Mouse (Mus musculus) midbrain, embryonic 11.5 days (tissue): Measurements from ENCODE around the gene Pitpnm2. TPM values are rescaled to one million over a fixed set of nuclear protein-coding genes. Genes with fewer than 3 reads are reported as not detected.
"Not testable (repeated sequence)": the region's sequence is repeated elsewhere in the genome, so short reads cannot be mapped to it uniquely, and the experiment has no call there.

Experiments
- ATAC-seq: fragments of 200-750 bp; cut with Nextera tagmentation; 2 replicates; pipeline ENCODE4 v1.8.0; 2017; ENCODE audit warnings: moderate TSS enrichment, moderate library complexity; ENCODE audit not compliant: low FRiP score
- DNase-seq: peaks from one replicate; pipeline ENCODE4 v3.0.0; 2015; ENCODE audit warnings: low spot score; ENCODE audit errors: missing footprints
- H3K27ac ChIP-seq: fragments of 300-500 bp; sonication (generic); 2 replicates; pipeline ENCODE4 v1.5.1; 2014; ENCODE audit warnings: low read depth, low read length
- H3K27me3 ChIP-seq: fragments of 300-500 bp; sonication (generic); 2 replicates; pipeline ENCODE4 v1.6.1; 2014; ENCODE audit warnings: mild to moderate bottlenecking, low read length, moderate library complexity, mixed read lengths; ENCODE audit not compliant: control insufficient read depth, insufficient read depth
- H3K36me3 ChIP-seq: fragments of 300-500 bp; sonication (generic); 2 replicates; pipeline ENCODE4 v1.6.1; 2014; ENCODE audit warnings: mild to moderate bottlenecking, low read length, moderate library complexity, mixed read lengths; ENCODE audit not compliant: control insufficient read depth, insufficient read depth
- H3K4me1 ChIP-seq: fragments of 300-500 bp; sonication (generic); 2 replicates; pipeline ENCODE4 v1.6.1; 2014; ENCODE audit warnings: low read length; ENCODE audit not compliant: control insufficient read depth, insufficient read depth
- H3K4me2 ChIP-seq: fragments of 300-500 bp; sonication (generic); 2 replicates; pipeline ENCODE4 v1.6.1; 2014; ENCODE audit warnings: mild to moderate bottlenecking, moderate library complexity
- H3K4me3 ChIP-seq: fragments of 300-500 bp; sonication (generic); 2 replicates; pipeline ENCODE4 v1.5.1; 2014; ENCODE audit warnings: low read depth, low read length
- H3K9ac ChIP-seq: fragments of 300-500 bp; sonication (generic); 2 replicates; pipeline ENCODE4 v1.6.1; 2014; ENCODE audit warnings: low read length
- H3K9me3 ChIP-seq: fragments of 300-500 bp; sonication (generic); 2 replicates; pipeline ENCODE4 v1.6.1; 2016; ENCODE audit warnings: low read length; ENCODE audit not compliant: control insufficient read depth
- WGBS: fragments of 180-500 bp; shearing (Covaris S2); extraction: QIAGEN DNeasy Blood & Tissue Kit; methylation state at CpG from one replicate; pipeline ENCODE4 v1.1.7; 2014; 5-methylcytosine and 5-hydroxymethylcytosine counted together
- polyA plus RNA-seq: library from polyadenylated mRNA; unstranded; fragments of >200 nt; fragmentation: Nextera tagmentation; extraction: Ambion mirVana; gene quantifications from 2 replicates; pipeline ENCODE4 v1.2.1, GENCODE M21; 2014

Gene Pitpnm2
- polyA plus RNA-seq, 1 experiment from 2014 or later = 4.6 TPM

DNA sequence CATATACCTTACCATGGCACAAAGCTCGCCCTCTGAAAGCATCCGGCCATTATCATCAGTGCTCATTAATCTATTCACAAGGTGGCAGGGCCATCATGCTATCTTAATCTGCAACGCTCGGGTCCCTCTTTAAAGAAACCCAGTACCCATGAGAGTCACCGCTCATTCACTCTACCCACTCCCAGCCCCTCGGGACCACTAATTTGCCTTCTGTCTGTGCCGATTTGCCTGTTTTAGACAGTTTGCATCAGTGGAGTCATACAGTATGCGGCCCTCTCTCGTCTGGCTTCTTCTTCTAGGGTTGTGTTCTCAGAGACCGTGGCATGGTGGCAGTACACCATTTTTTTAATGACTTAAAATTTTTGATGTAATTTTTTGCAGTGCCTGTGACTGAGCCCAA, 30.1 kb downstream of the Pitpnm2 start:
- Histone ChIP-seq H3K4me1 (no peaks in the 10 kb centered on the region), H3K4me2 (no peak overlapping the region), H3K9ac (no peak overlapping the region), H3K36me3 (no peaks in the 10 kb centered on the region), H3K4me3 (no peak overlapping the region), H3K27me3 (no peaks in the 10 kb centered on the region), H3K27ac (no peak overlapping the region), H3K9me3 (no peaks in the 10 kb centered on the region)
- ATAC-seq (no peak), DNase-seq (no peak)
- WGBS = 82% methylated on average over 10 of the region's 10 CpGs

DNA sequence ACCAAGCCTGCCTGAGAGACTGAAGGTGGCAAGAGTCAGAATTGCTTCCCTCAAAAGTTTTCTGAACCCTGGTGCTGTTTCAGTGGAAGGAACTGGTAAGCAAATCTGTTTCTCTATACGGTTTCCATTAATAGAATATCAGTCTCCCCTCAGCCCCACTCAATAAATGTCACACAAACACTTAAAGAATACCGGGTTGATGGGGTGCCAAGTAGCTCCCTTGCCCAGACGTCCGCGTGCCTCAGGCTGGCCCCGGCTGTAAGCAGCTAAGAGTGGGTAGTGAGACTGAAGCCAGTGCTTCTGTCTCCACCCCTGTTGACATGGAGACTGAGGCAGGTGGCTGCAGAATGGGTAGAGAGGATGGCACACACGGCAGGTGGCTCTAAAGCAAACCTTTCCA, 30.6 kb downstream of the Pitpnm2 start:
- no peaks in the 10 kb centered on the region for H3K27me3 ChIP-seq
- no peak overlapping the region for H3K4me3 ChIP-seq

DNA sequence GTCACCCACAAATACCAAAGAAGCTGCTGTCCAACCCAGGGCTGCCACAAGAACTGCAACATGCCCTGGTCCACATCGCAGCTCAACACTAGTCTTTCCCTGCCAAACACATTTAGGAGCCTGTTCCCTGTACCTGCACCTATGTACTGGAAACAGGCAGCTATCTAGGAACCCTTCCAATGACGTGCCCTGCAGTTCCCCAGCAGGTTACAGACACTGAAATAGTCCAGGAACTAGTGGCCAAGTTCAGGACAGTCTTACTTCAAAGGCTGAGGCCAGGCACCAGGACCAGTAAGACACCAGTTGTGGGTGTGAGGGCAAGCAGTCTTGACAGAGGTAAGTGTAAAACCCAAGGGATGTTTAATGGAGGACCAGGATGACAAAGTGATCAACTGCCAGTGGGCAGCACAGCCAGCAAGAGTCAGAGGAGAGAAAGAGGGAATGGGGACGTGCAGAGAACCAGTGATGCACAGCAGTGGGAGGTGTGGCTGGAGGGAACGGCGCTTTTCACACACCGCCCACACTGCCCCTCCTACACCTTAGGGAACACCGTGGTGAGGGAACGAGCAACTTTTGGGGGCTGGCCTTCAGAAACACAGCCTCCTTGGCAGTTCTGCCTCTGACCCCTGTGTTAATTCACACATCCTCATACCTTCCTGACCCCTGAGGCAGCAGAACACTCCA, 31.9 kb downstream of the Pitpnm2 start:
- no peak overlapping the region for H3K27ac ChIP-seq
- no peak for ATAC-seq

More for the DNA sequence above, 30.6 kb downstream of the Pitpnm2 start:
- WGBS = 84% methylated on average over 7 of the region's 7 CpGs
- no peaks in the 10 kb centered on the region for H3K4me1 ChIP-seq
- ATAC-seq = no peak
- H3K9ac ChIP-seq = no peak overlapping the region
- no peak overlapping the region for H3K27ac ChIP-seq
- no peak for DNase-seq
- no peak overlapping the region for H3K4me2 ChIP-seq
- no peaks in the 10 kb centered on the region for H3K9me3 ChIP-seq
- no peaks in the 10 kb centered on the region for H3K36me3 ChIP-seq

DNA sequence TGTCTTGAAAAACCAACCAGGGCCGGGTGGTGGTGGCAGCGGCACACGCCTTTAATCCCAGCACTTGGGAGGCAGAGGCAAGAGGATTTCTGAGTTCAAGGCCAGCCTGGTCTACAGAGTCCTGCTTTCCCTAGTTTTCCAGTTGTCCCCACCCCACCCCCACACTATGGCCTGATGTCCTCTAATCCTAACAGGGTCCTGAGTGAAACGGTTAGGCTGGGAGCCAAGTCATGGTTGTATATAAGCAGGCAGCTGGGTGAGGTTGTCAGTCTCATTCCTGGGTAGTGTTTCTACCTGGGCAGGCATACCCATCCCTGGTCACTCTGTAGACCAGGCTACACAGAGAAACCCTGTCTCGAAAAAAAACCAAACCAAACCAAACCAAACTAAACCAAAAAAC, 32.5 kb downstream of the Pitpnm2 start:
- not testable (repeated sequence) for H3K4me3 ChIP-seq, H3K9ac ChIP-seq, H3K36me3 ChIP-seq, H3K27me3 ChIP-seq, DNase-seq, H3K27ac ChIP-seq, H3K4me2 ChIP-seq, ATAC-seq, H3K9me3 ChIP-seq, H3K4me1 ChIP-seq
- WGBS = 94% methylated on average over 5 of the region's 5 CpGs

More for the DNA sequence above, 31.9 kb downstream of the Pitpnm2 start:
- H3K9me3 ChIP-seq = no peaks in the 10 kb centered on the region
- H3K4me3 ChIP-seq = no peak overlapping the region
- H3K9ac ChIP-seq = no peak overlapping the region
- WGBS = 46% methylated on average over 8 of the region's 8 CpGs
- H3K4me2 ChIP-seq = no peak overlapping the region
- H3K4me1 ChIP-seq = no peaks in the 10 kb centered on the region
- no peaks in the 10 kb centered on the region for H3K27me3 ChIP-seq
- no peak for DNase-seq
- H3K36me3 ChIP-seq = no peaks in the 10 kb centered on the region

DNA sequence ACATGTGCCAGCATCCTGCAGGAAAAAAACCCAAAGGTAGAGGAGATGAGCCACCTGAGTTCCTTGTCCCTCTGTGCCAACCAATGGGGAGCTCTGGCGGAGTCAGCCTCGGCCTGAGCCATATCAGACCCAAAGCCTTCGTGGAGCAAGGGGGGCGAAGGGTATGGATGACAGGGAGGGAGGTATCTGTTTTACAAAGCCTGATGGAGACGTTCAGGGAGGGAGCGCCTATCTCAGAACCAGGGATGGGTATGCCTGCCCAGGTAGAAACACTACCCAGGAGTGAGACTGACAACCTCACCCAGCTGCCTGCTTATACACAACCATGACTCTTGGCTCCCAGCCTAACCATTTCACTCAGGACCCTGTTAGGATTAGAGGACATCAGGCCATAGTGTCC, 33.2 kb downstream of the Pitpnm2 start:
- no peaks in the 10 kb centered on the region for H3K9me3 ChIP-seq
- no peaks in the 10 kb centered on the region for H3K4me1 ChIP-seq
- no peak overlapping the region for H3K9ac ChIP-seq
- DNase-seq = no peak
- no peak overlapping the region for H3K27ac ChIP-seq
- no peak for ATAC-seq
- H3K27me3 ChIP-seq = no peaks in the 10 kb centered on the region
- H3K36me3 ChIP-seq = no peaks in the 10 kb centered on the region
- H3K4me3 ChIP-seq = no peak overlapping the region
- H3K4me2 ChIP-seq = no peak overlapping the region
- 87% methylated on average over 6 of the region's 6 CpGs for WGBS

DNA sequence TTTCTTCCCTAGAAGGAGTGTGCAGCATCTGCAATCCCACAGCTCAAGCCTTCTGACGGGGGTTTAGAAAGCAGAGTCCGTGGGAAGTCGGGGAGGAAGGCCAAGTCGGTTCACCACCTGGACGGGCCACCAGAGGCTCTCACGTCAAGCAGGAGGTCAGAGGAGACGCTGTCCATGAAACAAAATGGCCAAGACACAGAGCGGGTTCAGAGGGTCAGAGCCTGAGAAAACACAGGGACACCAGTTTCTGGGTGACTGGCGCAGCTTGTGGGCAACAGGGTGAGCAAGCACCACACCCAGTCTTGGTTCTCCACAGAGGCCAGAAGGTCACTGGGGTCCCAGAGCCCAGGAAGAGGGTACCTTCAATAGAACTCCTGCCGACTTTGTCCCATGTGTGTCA, 33.9 kb downstream of the Pitpnm2 start:
- H3K9ac ChIP-seq = no peak overlapping the region
- H3K4me3 ChIP-seq = no peak overlapping the region
- H3K27ac ChIP-seq = no peak overlapping the region
- ATAC-seq (no peak), DNase-seq (no peak)
- H3K4me1 ChIP-seq = no peaks in the 10 kb centered on the region
- no peaks in the 10 kb centered on the region for H3K9me3 ChIP-seq
- no peaks in the 10 kb centered on the region for H3K36me3 ChIP-seq
- WGBS = 88% methylated on average over 10 of the region's 10 CpGs
- H3K27me3 ChIP-seq = no peaks in the 10 kb centered on the region
- H3K4me2 ChIP-seq = no peak overlapping the region

DNA sequence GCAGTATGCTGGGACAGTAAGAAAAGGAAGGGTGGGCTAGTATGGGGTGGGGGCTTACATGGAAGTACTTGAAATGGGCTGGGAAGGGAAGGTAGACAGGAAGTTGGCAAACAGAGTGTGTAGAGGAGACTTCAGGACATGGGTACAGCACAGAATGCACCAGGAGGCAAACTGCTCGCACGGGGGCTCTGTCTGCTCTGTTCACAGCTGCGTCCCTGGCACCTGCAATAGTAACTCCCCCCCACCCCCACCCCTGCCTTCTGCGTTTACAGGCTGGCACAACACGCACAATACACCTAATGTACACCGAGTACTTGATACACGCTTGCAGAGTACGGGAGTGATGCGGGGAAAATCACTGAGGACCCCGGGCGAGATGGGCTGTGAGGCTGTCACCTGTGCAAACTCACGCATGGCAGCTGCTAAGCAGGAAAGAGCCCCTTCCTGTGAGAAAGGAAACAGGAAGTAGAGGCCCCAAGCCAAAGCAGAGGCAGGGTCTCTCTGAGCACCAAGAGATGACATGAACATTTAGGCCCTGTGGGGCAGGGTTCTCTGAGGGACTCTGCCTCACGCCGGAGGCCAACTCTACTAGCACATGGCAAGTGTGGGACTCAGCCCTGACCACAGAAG, 34.9 kb downstream of the Pitpnm2 start:
- Histone ChIP-seq H3K36me3 (no peaks in the 10 kb centered on the region), H3K9me3 (no peaks in the 10 kb centered on the region), H3K27ac (no peak overlapping the region), H3K9ac (no peak overlapping the region), H3K4me2 (no peak overlapping the region), H3K27me3 (no peaks in the 10 kb centered on the region), H3K4me3 (no peak overlapping the region), H3K4me1 (no peaks in the 10 kb centered on the region)
- DNase-seq = no peak
- WGBS = 93% methylated on average over 14 of the region's 14 CpGs
- ATAC-seq = no peak

DNA sequence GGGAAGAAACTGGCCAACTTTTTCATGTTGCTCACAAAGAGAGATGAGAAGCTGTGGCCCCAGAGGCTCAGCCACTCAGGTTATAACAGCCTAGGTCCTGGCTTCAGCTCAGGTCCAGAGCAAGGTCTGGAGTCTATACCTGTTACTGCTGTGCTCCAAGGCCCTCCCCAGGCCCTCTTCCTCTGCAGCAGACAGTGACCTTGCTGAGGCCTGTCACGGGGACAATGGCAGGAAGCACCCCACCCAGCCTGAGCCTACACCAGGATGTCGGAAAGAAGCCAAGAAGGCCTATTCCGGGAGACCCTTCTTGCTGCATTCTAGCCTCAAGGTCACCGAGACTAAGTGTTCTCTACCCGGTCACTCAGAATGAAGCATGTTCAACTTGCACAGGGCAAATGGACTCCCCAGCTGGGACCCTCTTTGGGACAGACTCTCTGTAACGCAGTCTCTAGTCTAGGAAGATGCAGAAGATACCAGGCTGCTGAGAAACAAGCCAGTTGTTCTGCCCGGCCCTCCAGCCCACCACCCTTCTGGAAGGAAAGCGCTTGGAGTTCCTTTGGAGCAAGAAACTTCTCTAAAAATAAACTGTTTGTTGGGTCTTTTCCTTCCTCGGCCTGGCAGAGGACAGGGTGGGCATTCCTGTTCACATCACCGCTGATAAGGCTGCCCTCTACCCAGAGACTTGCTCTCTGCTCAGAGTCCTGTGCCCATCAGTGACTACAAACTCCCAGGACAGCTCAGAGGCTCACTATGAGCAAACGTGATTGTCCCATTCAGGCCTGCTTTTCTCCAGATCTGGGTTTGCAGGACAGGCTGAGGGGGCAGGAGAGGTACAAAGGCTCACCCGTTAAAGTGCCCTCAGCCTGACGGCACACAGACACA, 35.7 kb downstream of the Pitpnm2 start:
- no peak for ATAC-seq
- Histone ChIP-seq H3K9me3 (no peaks in the 10 kb centered on the region), H3K27ac (no peak overlapping the region), H3K9ac (no peak overlapping the region), H3K36me3 (no peaks in the 10 kb centered on the region), H3K4me1 (no peaks in the 10 kb centered on the region), H3K4me2 (no peak overlapping the region), H3K4me3 (no peak overlapping the region), H3K27me3 (no peaks in the 10 kb centered on the region)
- DNase-seq = no peak
- WGBS = 85% methylated on average over 13 of the region's 13 CpGs

DNA sequence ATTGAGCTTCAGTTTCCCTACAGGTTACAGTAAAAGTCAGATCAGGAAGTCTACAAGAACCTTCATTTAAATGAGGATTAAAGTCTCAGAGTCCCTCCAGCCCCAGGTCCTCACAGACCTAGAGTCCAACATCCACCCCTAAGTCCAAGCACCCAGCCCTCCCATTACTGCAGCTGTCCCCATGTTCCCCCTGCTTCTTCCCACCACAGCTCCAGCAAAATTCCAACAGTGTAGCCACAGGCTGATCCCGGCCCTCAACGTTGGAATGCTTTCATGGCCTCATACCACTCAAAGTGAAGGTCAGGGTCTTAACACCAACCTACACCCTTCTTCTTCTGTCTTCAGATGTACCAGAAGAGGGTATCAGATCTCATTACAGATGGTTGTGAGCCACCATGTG, 37.9 kb downstream of the Pitpnm2 start:
- ATAC-seq = no peak
- H3K4me2 ChIP-seq = no peak overlapping the region
- WGBS = 83% methylated on average over 2 of the region's 2 CpGs
- H3K27me3 ChIP-seq = no peaks in the 10 kb centered on the region
- H3K36me3 ChIP-seq = no peaks in the 10 kb centered on the region
- no peak overlapping the region for H3K27ac ChIP-seq
- no peaks in the 10 kb centered on the region for H3K9me3 ChIP-seq
- no peak for DNase-seq
- no peak overlapping the region for H3K9ac ChIP-seq
- peaks cover 2% of the 10 kb centered on the region; the same call in 1 of the 2 replicates for H3K4me1 ChIP-seq
- no peak overlapping the region for H3K4me3 ChIP-seq
